In genomic region chr4:154473571-154474307, GRCm38 (mm10) we compare ENCODE assay signal across 17 mouse cellular contexts.
DNase-seq lines count a peak whose midpoint lies in the region; ATAC-seq and TF ChIP-seq lines count a peak whose summit lies in the region.
"Had no signal": no experiment of that assay in that cellular context is flagged by ENCODE, and none has a peak within 500 bp of the region (broad histone marks: within the 10 kb centered on the region; RNA-seq: fewer than 3 reads in every experiment).

No protein-coding gene starts in this region.

- no peak for DNase-seq in forebrain, embryonic 11.5 days (ENCODE audit: low spot score)
- no peak for DNase-seq in forebrain, postnatal 0 days
- peak; percentile 40 for DNase-seq in brain, embryonic 14.5 days (ENCODE audit: low read depth)
- DNase-seq in hindbrain, embryonic 11.5 days (ENCODE audit: low spot score): peak; percentile 69
- no peak for DNase-seq in left cerebral cortex, adult 8-10 months (ENCODE audit: low spot score in 2 of 2)
- no peak for DNase-seq in left cerebral cortex, adult 18-20 months (ENCODE audit: low spot score in 2 of 2)
- no peak for DNase-seq in heart, postnatal 36 days
- DNase-seq: cerebellum, adult 2 months; gastrocnemius, postnatal 10 days; heart, postnatal 4 days; kidney, adult 9 months; layer of hippocampus, adult 9-11 months; lung, postnatal 4 days; thymus, postnatal 14 days had no signal

- peak; percentile 34; the same call in 1 of the 2 replicates for ATAC-seq in forebrain, embryonic 11.5 days (replicated peaks; ENCODE audit: low FRiP score)
- no peak for ATAC-seq in forebrain, postnatal 0 days
- ATAC-seq in hindbrain, embryonic 11.5 days (ENCODE audit: low FRiP score): peak; percentile 59
- peak; percentile 32 for ATAC-seq in midbrain, embryonic 13.5 days
- ATAC-seq: Patski had no signal

- no peaks in the 10 kb centered on the region for H3K36me3 ChIP-seq in forebrain, embryonic 11.5 days (ENCODE audit: control insufficient read depth, insufficient read depth, low read length)
- no peaks in the 10 kb centered on the region for H3K36me3 ChIP-seq in forebrain, postnatal 0 days (ENCODE audit: insufficient read depth)
- H3K36me3 ChIP-seq in hindbrain, embryonic 11.5 days (ENCODE audit: control insufficient read depth, insufficient read depth, low read length): no peaks in the 10 kb centered on the region
- H3K36me3 ChIP-seq in midbrain, embryonic 13.5 days: no peaks in the 10 kb centered on the region
- H3K36me3 ChIP-seq: liver, embryonic 15.5 days had no signal

- peak overlapping the region; percentile 15; the same call in 1 of the 2 replicates for H3K4me2 ChIP-seq in forebrain, embryonic 11.5 days (ENCODE audit: low read depth, low read length, severe bottlenecking)
- no peak overlapping the region for H3K4me2 ChIP-seq in forebrain, postnatal 0 days (ENCODE audit: low read depth)
- H3K4me2 ChIP-seq in hindbrain, embryonic 11.5 days (replicated peaks; ENCODE audit: low read depth, low read length): no peak overlapping the region
- H3K4me2 ChIP-seq in midbrain, embryonic 13.5 days (replicated peaks): peak overlapping the region; percentile 19; the same call in 1 of the 2 replicates
- H3K4me2 ChIP-seq: liver, embryonic 15.5 days had no signal

- H3K9ac ChIP-seq in forebrain, embryonic 11.5 days (ENCODE audit: low read length): no peak overlapping the region; the same call in 1 of the 2 replicates
- H3K9ac ChIP-seq in forebrain, postnatal 0 days: no peak overlapping the region
- no peak overlapping the region; the same call in 1 of the 2 replicates for H3K9ac ChIP-seq in hindbrain, embryonic 11.5 days (ENCODE audit: low read depth, low read length)
- no peak overlapping the region for H3K9ac ChIP-seq in midbrain, embryonic 13.5 days (replicated peaks)
- H3K9ac ChIP-seq: liver, embryonic 15.5 days had no signal

- H3K9me3 ChIP-seq in forebrain, embryonic 11.5 days (ENCODE audit: control insufficient read depth, low read length): no peaks in the 10 kb centered on the region
- H3K9me3 ChIP-seq in forebrain, postnatal 0 days (ENCODE audit: low read length): no peaks in the 10 kb centered on the region
- H3K9me3 ChIP-seq in hindbrain, embryonic 11.5 days (ENCODE audit: control insufficient read depth, low read length): no peaks in the 10 kb centered on the region
- no peaks in the 10 kb centered on the region for H3K9me3 ChIP-seq in midbrain, embryonic 13.5 days
- H3K9me3 ChIP-seq: liver, embryonic 15.5 days had no signal

- TF ChIP-seq CTCF in forebrain, postnatal 0 days (IDR thresholded peaks at IDR 0.05; ENCODE audit: low read depth): no peak
- no peak for TF ChIP-seq CTCF in brain, embryonic 14.5 days (IDR thresholded peaks at IDR 0.05; ENCODE audit: borderline replicate concordance, extremely low read depth, insufficient read depth, insufficient read length)

- peaks cover 38% of the 10 kb centered on the region for H3K4me1 ChIP-seq in forebrain, embryonic 11.5 days (replicated peaks; ENCODE audit: control insufficient read depth, insufficient read depth, low read length)
- peaks cover 8% of the 10 kb centered on the region; the same call in 1 of the 2 replicates for H3K4me1 ChIP-seq in forebrain, postnatal 0 days (ENCODE audit: insufficient read depth)
- H3K4me1 ChIP-seq in hindbrain, embryonic 11.5 days (replicated peaks; ENCODE audit: control insufficient read depth, insufficient read depth, low read length): peaks cover 22% of the 10 kb centered on the region
- H3K4me1 ChIP-seq in midbrain, embryonic 13.5 days (replicated peaks): peaks cover 37% of the 10 kb centered on the region

- intact Hi-C loops in heart, postnatal 36 days (cut with DNase I): no loop called here

- 10% methylated on average over 25 of the region's 25 CpGs for WGBS in forebrain, embryonic 11.5 days
- WGBS in forebrain, postnatal 0 days: 20% methylated on average over 25 of the region's 25 CpGs
- 11% methylated on average over 25 of the region's 25 CpGs for WGBS in hindbrain, embryonic 11.5 days
- WGBS in midbrain, embryonic 13.5 days: 10% methylated on average over 25 of the region's 25 CpGs

- TF ChIP-seq POLR2A in brain, embryonic 14.5 days (IDR thresholded peaks at IDR 0.05; ENCODE audit: borderline replicate concordance, extremely low read depth, insufficient read depth, insufficient read length, poor library complexity, severe bottlenecking): no peak

- peaks cover 26% of the 10 kb centered on the region for H3K27me3 ChIP-seq in forebrain, embryonic 11.5 days (ENCODE audit: control insufficient read depth, insufficient read depth, low read length)
- peaks cover 5% of the 10 kb centered on the region; the same call in 1 of the 2 replicates for H3K27me3 ChIP-seq in forebrain, postnatal 0 days (ENCODE audit: insufficient read depth, low read length)
- H3K27me3 ChIP-seq in hindbrain, embryonic 11.5 days (ENCODE audit: control insufficient read depth, insufficient read depth, low read length): peaks cover 68% of the 10 kb centered on the region
- peaks cover 87% of the 10 kb centered on the region for H3K27me3 ChIP-seq in midbrain, embryonic 13.5 days

- no peak overlapping the region for H3K4me3 ChIP-seq in forebrain, embryonic 11.5 days (ENCODE audit: low read depth, low read length)
- H3K4me3 ChIP-seq in forebrain, postnatal 0 days (ENCODE audit: low read depth, low read length): no peak overlapping the region
- no peak overlapping the region for H3K4me3 ChIP-seq in hindbrain, embryonic 11.5 days (ENCODE audit: low read depth, low read length)
- H3K4me3 ChIP-seq in midbrain, embryonic 13.5 days (replicated peaks): no peak overlapping the region
- H3K4me3 ChIP-seq: liver, embryonic 15.5 days had no signal

- H3K27ac ChIP-seq in forebrain, embryonic 11.5 days (ENCODE audit: low read depth, low read length): 0 out of 2 replicates have a peak overlapping the region, but pooled peaks have one; percentile 57
- H3K27ac ChIP-seq in forebrain, postnatal 0 days (ENCODE audit: low read depth, low read length): no peak overlapping the region
- peak overlapping the region; percentile 48 for H3K27ac ChIP-seq in hindbrain, embryonic 11.5 days (ENCODE audit: low read depth, low read length)
- no peak overlapping the region for H3K27ac ChIP-seq in midbrain, embryonic 13.5 days
- H3K27ac ChIP-seq: liver, embryonic 15.5 days had no signal

Comparison
In these comparisons a context has a peak if more than half of its experiments do, and no peak if none do; other contexts are left out.
1. H3K27ac ChIP-seq: peak in forebrain, embryonic 11.5 days (single experiment) and hindbrain, embryonic 11.5 days (single experiment); none in forebrain, postnatal 0 days (single experiment) and midbrain, embryonic 13.5 days (single experiment).
2. H3K4me2 ChIP-seq: peak in forebrain, embryonic 11.5 days (single experiment) and midbrain, embryonic 13.5 days (single experiment); none in forebrain, postnatal 0 days (single experiment) and hindbrain, embryonic 11.5 days (single experiment).
3. DNase-seq: peak in brain, embryonic 14.5 days (single experiment) and hindbrain, embryonic 11.5 days (single experiment); none in forebrain, embryonic 11.5 days (single experiment), forebrain, postnatal 0 days (single experiment), left cerebral cortex, adult 8-10 months (0 of 2), left cerebral cortex, adult 18-20 months (0 of 2) and heart, postnatal 36 days (0 of 2).